Mouse (Mus musculus) CH12.LX (cell line): ENCODE measurements around the gene Arfip1. TPM values are rescaled to one million over a fixed set of nuclear protein-coding genes. Genes with fewer than 3 reads are reported as not detected.

Experiments used
- DNase-seq: peaks from one replicate; pipeline ENCODE4 v3.0.0-alpha.2; 2013; ENCODE audit errors: extremely low read depth
- H3K27ac ChIP-seq: 2 replicates; pipeline ENCODE4 v1.5.1; 2012; ENCODE audit warnings: low read depth, mild to moderate bottlenecking, control low read depth, moderate library complexity; ENCODE audit not compliant: insufficient read depth
- H3K27me3 ChIP-seq: replicated peaks from 2 replicates; pipeline ENCODE3; 2012; ENCODE audit warnings: inconsistent platforms
- H3K36me3 ChIP-seq, 2 experiments: replicated peaks in 1 of 2; 2 replicates each; pipeline versions ENCODE3 to v1.6.1; 2012; ENCODE audit warnings: inconsistent platforms in 1 of 2, low read length in 1 of 2, mild to moderate bottlenecking in 1 of 2, mixed read lengths in 1 of 2, moderate library complexity in 1 of 2; ENCODE audit not compliant: control insufficient read depth in 1 of 2, insufficient read depth in 1 of 2
- H3K4me1 ChIP-seq, 2 experiments: 2 replicates each; pipeline ENCODE4 v1.6.1; 2012; ENCODE audit warnings: inconsistent platforms in 1 of 2, moderate library complexity in 1 of 2; ENCODE audit not compliant: insufficient read depth in 2 of 2, control insufficient read depth in 1 of 2
- H3K4me2 ChIP-seq: 2 replicates; pipeline ENCODE4 v1.6.1; 2012; ENCODE audit warnings: low read depth, mild to moderate bottlenecking, control low read depth; ENCODE audit not compliant: poor library complexity, insufficient read depth, severe bottlenecking
- H3K4me3 ChIP-seq, 3 experiments: fragments of 150-350 bp in 1 of 3; sonication (generic) in 1 of 3; replicated peaks in 1 of 3; 2 replicates each; pipeline versions ENCODE3 to v1.5.1; 2011 to 2012; ENCODE audit warnings: low read depth in 2 of 3, low read length in 2 of 3, mild to moderate bottlenecking in 2 of 3, moderate library complexity in 2 of 3, control low read depth in 1 of 3, improper control_type of control experiment in 1 of 3, inconsistent platforms in 1 of 3, mixed read lengths in 1 of 3; ENCODE audit not compliant: poor library complexity in 1 of 3
- H3K79me2 ChIP-seq: replicated peaks from 2 replicates; pipeline ENCODE4 v1.6.1; 2012; ENCODE audit warnings: mild to moderate bottlenecking, moderate library complexity; ENCODE audit not compliant: control insufficient read depth, poor library complexity, insufficient read depth, severe bottlenecking; ENCODE audit errors: extremely low read depth
- H3K9ac ChIP-seq: 2 replicates; pipeline ENCODE4 v1.6.1; 2012; ENCODE audit warnings: low read depth, mild to moderate bottlenecking, control low read depth, moderate library complexity; ENCODE audit not compliant: insufficient read depth
- H3K9me3 ChIP-seq: replicated peaks from 2 replicates; pipeline ENCODE3; 2012; ENCODE audit warnings: low read length, inconsistent platforms, mixed read lengths
- CTCF ChIP-seq, 2 experiments: IDR thresholded peaks in 1 of 2; conservative IDR thresholded peaks in 1 of 2; 2 replicates each; pipeline ENCODE4 v1.5.1; 2011 to 2012; ENCODE audit warnings: low read depth in 2 of 2, low read length in 2 of 2, improper control_type of control experiment in 1 of 2, inconsistent platforms in 1 of 2, mild to moderate bottlenecking in 1 of 2, moderate library complexity in 1 of 2
- E2F4 ChIP-seq: IDR thresholded peaks from 2 replicates; pipeline ENCODE4 v1.6.1; 2011; ENCODE audit warnings: low read depth, low read length, improper control_type of control experiment; ENCODE audit not compliant: insufficient replicate concordance
- HCFC1 ChIP-seq: IDR thresholded peaks from 2 replicates; pipeline ENCODE4 v1.6.1; 2012; ENCODE audit warnings: low read depth, mild to moderate bottlenecking, inconsistent platforms, low read length, improper control_type of control experiment
- IRF4 ChIP-seq: IDR thresholded peaks from 2 replicates; pipeline ENCODE4 v1.6.1; 2014; ENCODE audit warnings: low read depth, mild to moderate bottlenecking, inconsistent platforms, low read length, improper control_type of control experiment
- JUND ChIP-seq: conservative IDR thresholded peaks from 2 replicates; pipeline ENCODE4 v1.6.1; 2011; ENCODE audit warnings: low read depth, low read length, improper control_type of control experiment
- KAT2A ChIP-seq: IDR thresholded peaks from 2 replicates; pipeline ENCODE4 v1.6.1; 2012; ENCODE audit warnings: low read length, improper control_type of control experiment, inconsistent platforms; ENCODE audit not compliant: insufficient replicate concordance
- MAX ChIP-seq: IDR thresholded peaks from 2 replicates; pipeline ENCODE4 v1.6.1; 2011; ENCODE audit warnings: low read length, improper control_type of control experiment
- MAZ ChIP-seq: IDR thresholded peaks from 2 replicates; pipeline ENCODE4 v1.6.1; 2012; ENCODE audit warnings: low read depth, mild to moderate bottlenecking, inconsistent platforms, low read length, improper control_type of control experiment, moderate library complexity
- NRF1 ChIP-seq: IDR thresholded peaks from 2 replicates; pipeline ENCODE4 v1.6.1; 2014; ENCODE audit warnings: low read depth, mild to moderate bottlenecking, inconsistent platforms, low read length, improper control_type of control experiment, moderate library complexity
- POLR2AphosphoS2 ChIP-seq: IDR thresholded peaks from 2 replicates; pipeline ENCODE4 v1.6.1; 2011; ENCODE audit warnings: low read depth, low read length, improper control_type of control experiment
- RCOR1 ChIP-seq: conservative IDR thresholded peaks from 2 replicates; pipeline ENCODE4 v1.6.1; 2012; ENCODE audit warnings: low read depth, mild to moderate bottlenecking, inconsistent platforms, low read length, improper control_type of control experiment
- TBP ChIP-seq: conservative IDR thresholded peaks from 2 replicates; pipeline ENCODE4 v1.6.1; 2011; ENCODE audit warnings: low read depth, low read length, improper control_type of control experiment
- UBTF ChIP-seq: IDR thresholded peaks from 2 replicates; pipeline ENCODE4 v1.6.1; 2012; ENCODE audit warnings: low read depth, mild to moderate bottlenecking, inconsistent platforms, low read length, improper control_type of control experiment, moderate library complexity
- USF2 ChIP-seq: conservative IDR thresholded peaks from 2 replicates; pipeline ENCODE4 v1.6.1; 2011; ENCODE audit warnings: low read depth, low read length, improper control_type of control experiment
- ZC3H11A ChIP-seq: IDR thresholded peaks from 2 replicates; pipeline ENCODE4 v1.6.1; 2012; ENCODE audit warnings: low read depth, mild to moderate bottlenecking, inconsistent platforms, low read length, improper control_type of control experiment
- ZMIZ1 ChIP-seq: IDR thresholded peaks from 2 replicates; pipeline ENCODE4 v1.6.1; 2012; ENCODE audit warnings: low read depth, mild to moderate bottlenecking, inconsistent platforms, low read length, improper control_type of control experiment
- dilution Hi-C: fragments of 300-500 bp; cut with MboI; formaldehyde crosslinking; loops from 2 replicates; pipeline ENCODE4 v1.14.3; 2020; ENCODE audit warnings: low sequenced_read_pairs; ENCODE audit not compliant: extremely low pct_unique_long_range_greater_than_20kb, extremely low pct_ligation_motif_present
- in situ Hi-C: fragments of 300-500 bp; cut with MboI; formaldehyde crosslinking; loops from 3 replicates; pipeline ENCODE4 v1.14.3; 2019; ENCODE audit warnings: low sequenced_read_pairs, low pct_ligation_motif_present, low pct_unique_long_range_greater_than_20kb, mixed read lengths
- polyA plus RNA-seq: library from polyadenylated mRNA; unstranded; fragments of >175 nt; gene quantifications from 2 replicates; pipeline ENCODE4 v1.2.1, GENCODE M21; 2012; ENCODE audit warnings: low read depth; ENCODE audit not compliant: insufficient read length
- total RNA-seq, 2 experiments: library from RNA; depleted of rRNA; stranded (reverse); fragments of 300-350 nt in 1 of 2; fragments of >200 nt in 1 of 2; gene quantifications; 2 replicates each; pipeline ENCODE4 v1.2.3; 2012 to 2014

Arfip1 gene
- total and polyA plus RNA-seq, 3 experiments: 29.6 to 66.5 (median 36.8) TPM

DNA sequence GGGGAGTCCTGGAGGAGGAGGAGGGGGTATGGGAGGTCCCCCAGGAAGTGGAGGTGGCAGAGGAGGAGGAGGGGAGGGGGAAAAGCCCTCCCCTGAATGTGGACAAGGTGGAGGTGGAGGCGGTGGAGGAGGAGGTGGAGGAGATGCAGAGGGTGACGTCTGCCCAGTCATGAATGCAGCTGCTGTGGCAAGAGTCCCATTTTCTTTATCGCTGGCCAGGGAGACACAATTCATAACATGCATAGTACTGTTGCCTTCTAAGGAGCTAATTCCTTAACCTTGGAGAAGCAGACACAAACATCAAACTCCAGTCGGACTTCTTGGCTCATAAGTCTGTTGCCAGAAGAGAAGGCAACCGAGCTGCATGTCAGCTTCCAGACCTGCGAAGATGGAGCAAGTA, 108.0 kb downstream of the Arfip1 start:
- Histone ChIP-seq H3K4me3 (no peak overlapping the region), H3K27ac (no peak overlapping the region), H3K27me3 (peaks cover 7% of the 10 kb centered on the region), H3K79me2 (no peaks in the 10 kb centered on the region), H3K4me2 (no peak overlapping the region)
- TF ChIP-seq HCFC1 (no peak), NRF1 (no peak), IRF4 (no peak), POLR2AphosphoS2 (no peak), MAX (no peak), ZMIZ1 (no peak)
- TF ChIP-seq, all 38 proteins: peak for 0
- dilution Hi-C loops: no loop called here
- DNase-seq: no peak
- no peaks in the 10 kb centered on the region for H3K4me1 ChIP-seq
- H3K36me3 ChIP-seq: no peaks in the 10 kb centered on the region
- H3K9me3 ChIP-seq: no peaks in the 10 kb centered on the region
- in situ Hi-C loops: no loop called here
- no peak overlapping the region for H3K9ac ChIP-seq

DNA sequence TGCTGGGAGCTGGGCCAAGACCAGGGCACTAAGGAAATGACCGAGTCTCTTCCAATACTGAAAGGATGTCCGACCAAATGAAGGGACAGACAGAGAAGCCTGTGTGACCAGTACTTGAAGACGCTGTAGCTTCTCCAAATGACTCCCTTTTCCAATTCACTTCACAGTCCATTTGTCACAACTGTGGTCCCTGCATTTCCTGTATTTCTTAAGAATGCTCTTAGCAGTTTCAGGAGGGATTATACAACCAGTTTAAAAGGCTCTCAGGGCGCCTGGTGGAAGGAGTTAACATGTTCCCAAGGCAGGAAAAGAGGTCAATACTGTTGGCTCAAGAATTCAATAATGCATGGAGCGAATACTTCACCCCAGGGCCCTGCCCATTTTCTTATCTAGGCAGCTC, 109.5 kb downstream of the Arfip1 start:
- H3K4me1 ChIP-seq: no peaks in the 10 kb centered on the region
- H3K9me3 ChIP-seq: no peaks in the 10 kb centered on the region
- TF ChIP-seq RCOR1 (no peak), MAZ (no peak)
- dilution Hi-C loops (no loop called here), in situ Hi-C loops (no loop called here)
- H3K4me3 ChIP-seq: no peak overlapping the region
- no peaks in the 10 kb centered on the region for H3K36me3 ChIP-seq
- no peaks in the 10 kb centered on the region for H3K79me2 ChIP-seq
- no peak for DNase-seq
- no peaks in the 10 kb centered on the region for H3K27me3 ChIP-seq
- H3K4me2 ChIP-seq: no peak overlapping the region
- H3K27ac ChIP-seq: no peak overlapping the region
- no peak overlapping the region for H3K9ac ChIP-seq

DNA sequence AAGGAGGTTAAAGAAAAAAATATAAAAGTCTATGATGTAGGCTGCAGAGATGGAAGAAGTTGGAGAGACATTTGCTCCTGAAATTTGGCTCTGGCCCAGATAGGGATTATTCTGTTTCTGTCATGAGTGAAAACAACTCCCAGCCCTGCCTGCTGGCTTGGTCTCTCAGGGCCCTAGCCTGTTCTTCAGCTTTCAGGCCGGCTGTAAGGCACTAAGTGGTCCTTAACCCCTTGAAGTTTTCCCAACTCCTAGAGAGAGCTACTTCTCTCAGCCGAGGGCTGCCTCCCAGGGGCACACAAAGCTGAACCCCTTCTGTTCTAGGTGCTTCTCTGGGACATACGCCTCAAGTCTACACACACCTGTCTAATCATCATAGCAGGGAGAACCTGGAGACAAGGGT, 109.9 kb downstream of the Arfip1 start:
- H3K27ac ChIP-seq: no peak overlapping the region
- H3K36me3 ChIP-seq: no peaks in the 10 kb centered on the region

More for the DNA sequence above, 109.9 kb downstream of the Arfip1 start:
- Histone ChIP-seq H3K9ac (no peak overlapping the region), H3K4me3 (no peak overlapping the region), H3K4me1 (no peaks in the 10 kb centered on the region), H3K9me3 (no peaks in the 10 kb centered on the region), H3K4me2 (no peak overlapping the region), H3K27me3 (no peaks in the 10 kb centered on the region), H3K79me2 (no peaks in the 10 kb centered on the region)
- no peak for TF ChIP-seq TBP
- TF ChIP-seq JUND: no peak
- TF ChIP-seq ZC3H11A: no peak
- TF ChIP-seq E2F4: no peak
- TF ChIP-seq USF2: no peak
- TF ChIP-seq UBTF: no peak
- TF ChIP-seq POLR2AphosphoS2: no peak
- no peak for TF ChIP-seq MAZ
- TF ChIP-seq CTCF (conservative IDR thresholded peaks at IDR 0.05 in 1 of 2, IDR thresholded peaks at IDR 0.05 in 1 of 2; ENCODE audit: low read depth in 2 of 2, low read length in 2 of 2): no peak
- no peak for TF ChIP-seq KAT2A
- in situ Hi-C loops: no loop called here
- dilution Hi-C loops: no loop called here
- no peak for DNase-seq
